Mouse (Mus musculus): Measurements from ENCODE around the gene Hdgfl3. TPM values are rescaled to one million over a fixed set of nuclear protein-coding genes. Genes with fewer than 3 reads are reported as not detected.
"Not testable (repeated sequence)": the region's sequence is repeated elsewhere in the genome, so short reads cannot be mapped to it uniquely, and the experiment has no call there.

Gene Hdgfl3
- polyA plus RNA-seq, 2 experiments: 0.27 to 0.33 TPM

GRCm38 (mm10) chr7:81839746-81840145, 94.5 kb downstream of the Hdgfl3 start:
- Histone ChIP-seq H3K9me3 (ENCODE audit: control insufficient read depth, low read length) (no peaks in the 10 kb centered on the region), H3K27me3 (ENCODE audit: control insufficient read depth, insufficient read depth, low read length) (no peaks in the 10 kb centered on the region), H3K9ac (replicated peaks) (no peak overlapping the region), H3K4me2 (ENCODE audit: low read depth) (no peak overlapping the region), H3K36me3 (replicated peaks; ENCODE audit: control insufficient read depth, insufficient read depth, low read depth) (no peaks in the 10 kb centered on the region), H3K4me3 (ENCODE audit: insufficient read depth in 1 of 2, low read depth in 2 of 2, low read length in 2 of 2) (no peak overlapping the region), H3K27ac (no peak overlapping the region), H3K4me1 (replicated peaks; ENCODE audit: control insufficient read depth in 2 of 2, insufficient read depth in 2 of 2, low read length in 1 of 2) (0 out of 4 replicates have a peak, but pooled peaks cover 0 to 2% of the 10 kb centered on the region in 2 experiments)
- TF ChIP-seq CTCF (IDR thresholded peaks at IDR 0.05; ENCODE audit: low read depth) (no peak), EP300 (IDR thresholded peaks at IDR 0.05; ENCODE audit: low read depth) (no peak)
- ATAC-seq (ENCODE audit: insufficient read depth): no peak
- no peak for DNase-seq (ENCODE audit: low read depth in 3 of 3, low spot score in 3 of 3)
- 51% methylated on average over 6 of the region's 6 CpGs for WGBS (ENCODE audit: insufficient replicate concordance)

- not testable (repeated sequence) for DNase-seq (ENCODE audit: low read depth in 3 of 3, low spot score in 3 of 3)
- WGBS (ENCODE audit: insufficient replicate concordance): 69% methylated on average over 5 of the region's 5 CpGs
Measured at GRCm38 (mm10) chr7:81837771-81838170, 96.5 kb downstream of the Hdgfl3 start.

GRCm38 (mm10) chr7:81835430-81835829, 98.8 kb downstream of the Hdgfl3 start:
- Histone ChIP-seq H3K27ac (no peak overlapping the region), H3K27me3 (ENCODE audit: control insufficient read depth, insufficient read depth, low read length) (no peaks in the 10 kb centered on the region), H3K9me3 (ENCODE audit: control insufficient read depth, low read length) (no peaks in the 10 kb centered on the region), H3K4me2 (ENCODE audit: low read depth) (no peak overlapping the region), H3K9ac (replicated peaks) (no peak overlapping the region), H3K4me1 (replicated peaks; ENCODE audit: control insufficient read depth in 2 of 2, insufficient read depth in 2 of 2, low read length in 1 of 2) (no peaks in the 10 kb centered on the region), H3K36me3 (replicated peaks; ENCODE audit: control insufficient read depth, insufficient read depth, low read depth) (no peaks in the 10 kb centered on the region), H3K4me3 (ENCODE audit: insufficient read depth in 1 of 2, low read depth in 2 of 2, low read length in 2 of 2) (no peak overlapping the region)
- no peak for DNase-seq (ENCODE audit: low read depth in 3 of 3, low spot score in 3 of 3)
- 64% methylated on average over 5 of the region's 5 CpGs for WGBS (ENCODE audit: insufficient replicate concordance)
- TF ChIP-seq EP300 (IDR thresholded peaks at IDR 0.05; ENCODE audit: low read depth) (no peak), CTCF (IDR thresholded peaks at IDR 0.05; ENCODE audit: low read depth) (no peak)
- no peak for ATAC-seq (ENCODE audit: insufficient read depth)

More at GRCm38 (mm10) chr7:81837771-81838170, 96.5 kb downstream of the Hdgfl3 start:
- ATAC-seq (ENCODE audit: insufficient read depth); H3K4me1 ChIP-seq (replicated peaks; ENCODE audit: control insufficient read depth in 2 of 2, insufficient read depth in 2 of 2, low read length in 1 of 2); H3K27me3 ChIP-seq (ENCODE audit: control insufficient read depth, insufficient read depth, low read length); H3K36me3 ChIP-seq (replicated peaks; ENCODE audit: control insufficient read depth, insufficient read depth, low read depth); H3K9me3 ChIP-seq (ENCODE audit: control insufficient read depth, low read length); H3K9ac ChIP-seq (replicated peaks); H3K4me3 ChIP-seq (ENCODE audit: insufficient read depth in 1 of 2, low read depth in 2 of 2, low read length in 2 of 2); H3K4me2 ChIP-seq (ENCODE audit: low read depth); H3K27ac ChIP-seq: not testable (repeated sequence)

- Histone ChIP-seq H3K4me3 (ENCODE audit: insufficient read depth in 1 of 2, low read depth in 2 of 2, low read length in 2 of 2) (no peak overlapping the region), H3K27ac (no peak overlapping the region), H3K36me3 (replicated peaks; ENCODE audit: control insufficient read depth, insufficient read depth, low read depth) (no peaks in the 10 kb centered on the region), H3K27me3 (ENCODE audit: control insufficient read depth, insufficient read depth, low read length) (no peaks in the 10 kb centered on the region), H3K4me1 (replicated peaks; ENCODE audit: control insufficient read depth in 2 of 2, insufficient read depth in 2 of 2, low read length in 1 of 2) (peaks cover 0 to 2% of the 10 kb centered on the region in 2 experiments; a peak in 2 of 4 replicates), H3K9ac (replicated peaks) (no peak overlapping the region), H3K4me2 (ENCODE audit: low read depth) (no peak overlapping the region), H3K9me3 (ENCODE audit: control insufficient read depth, low read length) (no peaks in the 10 kb centered on the region)
- no peak for TF ChIP-seq CTCF (IDR thresholded peaks at IDR 0.05; ENCODE audit: low read depth)
- no peak for TF ChIP-seq EP300 (IDR thresholded peaks at IDR 0.05; ENCODE audit: low read depth)
- ATAC-seq (ENCODE audit: insufficient read depth) (no peak), DNase-seq (ENCODE audit: low read depth in 3 of 3, low spot score in 3 of 3) (no peak)
Measured at GRCm38 (mm10) chr7:81834847-81835246, 99.4 kb downstream of the Hdgfl3 start.

Other genes with a start within 250 kb of the Hdgfl3 start
- 1.4 and 2.6 TPM in 2 replicates for gene Homer2, start 226.9 kb downstream of the Hdgfl3 start, polyA plus RNA-seq (2012; rRNA removed)
- 2.8 and 2.9 TPM in 2 replicates for gene Homer2, start 226.9 kb downstream of the Hdgfl3 start, polyA plus RNA-seq (2014; fragmentation: Nextera tagmentation; extraction: Ambion mirVana)
- 15.7 and 22.7 TPM in 2 replicates for gene Ramac, start 171.5 kb downstream of the Hdgfl3 start, polyA plus RNA-seq (2012; rRNA removed)
- gene Ramac, start 171.5 kb downstream of the Hdgfl3 start, polyA plus RNA-seq (2014; fragmentation: Nextera tagmentation; extraction: Ambion mirVana): 53.1 and 59.7 TPM in 2 replicates
- gene 3110040N11Rik, start 145.0 kb downstream of the Hdgfl3 start, polyA plus RNA-seq (2012; rRNA removed): 16.9 and 21.4 TPM in 2 replicates
- gene 3110040N11Rik, start 145.0 kb downstream of the Hdgfl3 start, polyA plus RNA-seq (2014; fragmentation: Nextera tagmentation; extraction: Ambion mirVana): 25.4 and 25.9 TPM in 2 replicates
- 8.8 and 15.3 TPM in 2 replicates for gene Btbd1, start 105.0 kb downstream of the Hdgfl3 start, polyA plus RNA-seq (2012; rRNA removed)
- gene Btbd1, start 105.0 kb downstream of the Hdgfl3 start, polyA plus RNA-seq (2014; fragmentation: Nextera tagmentation; extraction: Ambion mirVana): 29.1 and 29.8 TPM in 2 replicates
- gene Gm10160, start 78.7 kb downstream of the Hdgfl3 start, polyA plus RNA-seq (2012; rRNA removed): not detected in 2 replicates
- gene Gm10160, start 78.7 kb downstream of the Hdgfl3 start, polyA plus RNA-seq (2014; fragmentation: Nextera tagmentation; extraction: Ambion mirVana): not detected in 2 replicates
- gene Tm6sf1, start 75.5 kb downstream of the Hdgfl3 start, polyA plus RNA-seq (2012; rRNA removed): 8.9 and 9.4 TPM in 2 replicates
- 6.4 and 7.9 TPM in 2 replicates for gene Tm6sf1, start 75.5 kb downstream of the Hdgfl3 start, polyA plus RNA-seq (2014; fragmentation: Nextera tagmentation; extraction: Ambion mirVana)
- 0.22 and 0.28 TPM in 2 replicates for gene Bnc1, start 57.8 kb upstream of the Hdgfl3 start, polyA plus RNA-seq (2012; rRNA removed)
- 0.27 and 0.54 TPM in 2 replicates for gene Bnc1, start 57.8 kb upstream of the Hdgfl3 start, polyA plus RNA-seq (2014; fragmentation: Nextera tagmentation; extraction: Ambion mirVana)
- gene Sh3gl3, start 239.4 kb upstream of the Hdgfl3 start, polyA plus RNA-seq (2012; rRNA removed): 0.13 and 0.14 TPM in 2 replicates
- 0.09 TPM in 1 of 2 replicates, not detected in the other for gene Sh3gl3, start 239.4 kb upstream of the Hdgfl3 start, polyA plus RNA-seq (2014; fragmentation: Nextera tagmentation; extraction: Ambion mirVana)

Measured in liver, embryonic 14.5 days (tissue).